Mouse (Mus musculus): ENCODE results near the gene Gm4177.
"Not testable (repeated sequence)": the region's sequence is repeated elsewhere in the genome, so short reads cannot be mapped to it uniquely, and the experiment has no call there.

The Gm4177 gene

DNA sequence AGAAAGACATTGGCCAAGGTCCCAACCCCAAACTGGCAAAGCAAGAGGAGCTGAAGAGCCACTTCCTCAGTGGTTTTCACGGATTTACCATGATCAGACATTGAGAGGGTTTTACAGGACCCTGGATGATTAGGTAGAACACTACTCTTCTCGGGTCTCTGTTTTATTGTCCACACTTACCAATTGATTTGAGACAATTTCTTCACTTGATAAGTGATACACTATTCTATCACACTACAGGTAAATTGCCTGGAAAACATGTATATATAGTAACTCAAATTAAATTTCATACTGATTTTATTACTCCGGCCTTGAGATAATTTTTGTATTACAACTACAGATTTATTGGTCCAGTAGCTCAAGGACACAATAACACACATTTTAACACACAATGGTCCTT is at the start of gene Gm4177:
Gm4177 (minus strand) TSS at position 101 of the 400 bp plus-strand sequence.
- not testable (repeated sequence) for DNase-seq (ENCODE audit: low spot score)

DNA sequence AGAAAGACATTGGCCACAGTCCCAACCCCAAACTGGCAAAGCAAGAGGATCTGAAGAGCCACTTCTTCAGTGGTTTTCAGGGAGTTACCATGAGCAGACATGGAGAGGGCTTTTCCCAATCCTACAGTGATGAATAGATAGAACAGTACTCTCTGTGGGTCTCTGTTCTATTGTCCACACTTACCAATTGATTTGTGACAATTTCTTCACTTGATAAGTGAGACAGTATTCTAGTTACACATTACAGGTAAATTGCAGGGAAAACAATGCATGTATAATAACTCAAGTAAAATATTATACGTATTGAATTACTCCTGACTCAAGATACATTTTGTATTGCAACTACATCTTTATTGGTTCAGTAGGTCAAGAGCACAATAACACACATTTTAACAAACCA is 47.6 kb upstream of the Gm4177 start, which contains the start of gene Gm5725:
Gm5725 (minus strand) TSS at position 101 of the 400 bp plus-strand sequence.
- DNase-seq (ENCODE audit: low spot score) = not testable (repeated sequence)

DNA sequence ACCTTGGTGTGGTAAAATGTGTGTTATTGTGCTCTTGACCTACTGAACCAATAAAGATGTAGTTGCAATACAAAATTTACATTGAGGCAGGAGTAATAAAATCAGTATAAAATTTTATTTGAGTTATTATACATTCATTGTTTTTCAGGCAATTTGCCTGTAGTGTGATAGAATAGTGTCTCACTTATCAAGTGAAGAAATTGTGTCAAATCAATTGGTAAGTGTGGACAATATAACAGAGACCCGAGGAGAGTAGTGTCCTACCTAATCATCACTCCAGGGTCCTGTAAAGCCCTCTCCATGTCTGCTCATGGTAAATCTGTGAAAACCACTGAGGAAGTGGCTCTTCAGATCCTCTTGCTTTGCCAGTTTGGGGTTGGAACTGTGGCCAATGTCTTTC is 35.5 kb upstream of the Gm4177 start, which contains the start of gene Vmn1r135:
Vmn1r135 (plus strand) TSS at position 301 of the 400 bp plus-strand sequence.
- not testable (repeated sequence) for DNase-seq (ENCODE audit: low spot score)

DNA sequence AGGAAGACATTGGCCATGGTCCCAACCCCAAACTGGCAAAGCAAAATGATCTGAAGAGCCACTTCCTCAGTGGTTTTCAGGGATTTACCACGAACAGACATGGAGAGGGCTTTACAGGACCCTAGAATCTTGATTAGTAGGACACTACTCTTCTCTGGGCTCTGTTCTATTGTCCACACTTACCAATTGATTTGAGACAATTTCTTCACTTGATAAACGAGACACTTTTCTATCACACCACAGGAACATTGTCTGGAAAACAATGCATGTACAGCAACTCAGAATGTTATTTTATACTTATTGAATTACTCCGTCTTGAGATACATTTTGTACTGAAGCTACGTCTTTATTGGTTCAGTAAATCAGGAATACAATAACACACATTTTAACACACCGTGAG is 35.2 kb downstream of the Gm4177 start, which contains the start of gene Gm4175:
Gm4175 (minus strand) TSS at position 101 of the 400 bp plus-strand sequence.
- not testable (repeated sequence) for DNase-seq (ENCODE audit: low spot score)
